Mouse (Mus musculus) stomach, embryonic 14.5 days (tissue): Measurements from ENCODE around the gene Gm21637. TPM values are rescaled to one million over a fixed set of nuclear protein-coding genes. Genes with fewer than 3 reads are reported as not detected.
"Not testable (repeated sequence)": the region's sequence is repeated elsewhere in the genome, so short reads cannot be mapped to it uniquely, and the experiment has no call there.

ENCODE experiments used
- ATAC-seq: fragments of 200-750 bp; cut with Nextera tagmentation; 2 replicates; pipeline ENCODE4 v1.8.0; 2017; ENCODE audit warnings: low read depth, moderate TSS enrichment; ENCODE audit not compliant: insufficient number of reproducible peaks, insufficient read depth, low FRiP score
- H3K27ac ChIP-seq: fragments of 300-500 bp; sonication (generic); 2 replicates; pipeline ENCODE4 v1.5.1; 2014; ENCODE audit warnings: mild to moderate bottlenecking, low read length, moderate library complexity, mixed read lengths
- H3K27me3 ChIP-seq: fragments of 300-500 bp; sonication (generic); 2 replicates; pipeline ENCODE4 v1.6.1; 2014; ENCODE audit warnings: low read length, control low read depth, mixed read lengths; ENCODE audit not compliant: control insufficient read depth, insufficient read depth
- H3K36me3 ChIP-seq: fragments of 300-500 bp; sonication (generic); 2 replicates; pipeline ENCODE4 v1.6.1; 2014; ENCODE audit warnings: mild to moderate bottlenecking, control low read depth, low read length, moderate library complexity, mixed read lengths; ENCODE audit not compliant: control insufficient read depth, insufficient read depth
- H3K4me1 ChIP-seq: fragments of 300-500 bp; sonication (generic); 2 replicates; pipeline ENCODE4 v1.6.1; 2014; ENCODE audit warnings: low read length, control low read depth, mixed read lengths; ENCODE audit not compliant: control insufficient read depth, insufficient read depth
- H3K4me2 ChIP-seq: fragments of 300-500 bp; sonication (generic); replicated peaks from 2 replicates; pipeline ENCODE4 v1.6.1; 2014; ENCODE audit warnings: low read depth, low read length, control low read depth
- H3K4me3 ChIP-seq: fragments of 300-500 bp; sonication (generic); 2 replicates; pipeline ENCODE4 v1.5.1; 2014; ENCODE audit warnings: low read depth, low read length, control low read depth
- H3K9ac ChIP-seq: fragments of 300-500 bp; sonication (generic); replicated peaks from 2 replicates; pipeline ENCODE4 v1.6.1; 2014; ENCODE audit warnings: low read depth, mild to moderate bottlenecking, control low read depth, low read length, moderate library complexity, mixed read lengths
- H3K9me3 ChIP-seq: fragments of 300-500 bp; sonication (generic); 2 replicates; pipeline ENCODE4 v1.6.1; 2016; ENCODE audit warnings: low read depth, low read length, control low read depth; ENCODE audit not compliant: control insufficient read depth
- WGBS: fragments of 180-500 bp; shearing (Covaris S2); extraction: QIAGEN DNeasy Blood & Tissue Kit; methylation state at CpG from one replicate; pipeline ENCODE4 v1.1.7; 2014; 5-methylcytosine and 5-hydroxymethylcytosine counted together
- polyA plus RNA-seq: library from polyadenylated mRNA; unstranded; fragments of >200 nt; fragmentation: Nextera tagmentation; extraction: Ambion mirVana; gene quantifications from 2 replicates; pipeline ENCODE4 v1.2.1, GENCODE M21; 2014

Gene Gm21637
- polyA plus RNA-seq, result not detected in 2 replicates

GRCm38 (mm10) chrX:31961744-31962143 lies at the start of gene Gm21637:
Gene Gm21637, plus strand, starts transcription at chrX:31962044.
- not testable (repeated sequence) for H3K4me2 ChIP-seq
- WGBS, result no CpG with 5 or more reads among the region's 1 CpGs

More at GRCm38 (mm10) chrX:31961744-31962143, at the start of gene Gm21637:
- H3K27me3 ChIP-seq, H3K4me1 ChIP-seq, H3K9ac ChIP-seq, H3K36me3 ChIP-seq, H3K4me3 ChIP-seq, H3K9me3 ChIP-seq, H3K27ac ChIP-seq, ATAC-seq: not testable (repeated sequence)

Other genes with a start within 250 kb of the Gm21637 start
- not detected in 2 replicates for gene Btbd35f25, start 244.9 kb upstream of the Gm21637 start, polyA plus RNA-seq
- not detected in 2 replicates for gene Btbd35f22, start 85.8 kb downstream of the Gm21637 start, polyA plus RNA-seq